Mouse (Mus musculus): Measurements from ENCODE around the gene Brsk1. TPM values are rescaled to one million over a fixed set of nuclear protein-coding genes. Genes with fewer than 3 reads are reported as not detected.

Brsk1 gene
- 2.8 and 14.9 TPM in 2 replicates for polyA plus RNA-seq (2012; rRNA removed; ENCODE audit: low replicate concordance)

DNA sequence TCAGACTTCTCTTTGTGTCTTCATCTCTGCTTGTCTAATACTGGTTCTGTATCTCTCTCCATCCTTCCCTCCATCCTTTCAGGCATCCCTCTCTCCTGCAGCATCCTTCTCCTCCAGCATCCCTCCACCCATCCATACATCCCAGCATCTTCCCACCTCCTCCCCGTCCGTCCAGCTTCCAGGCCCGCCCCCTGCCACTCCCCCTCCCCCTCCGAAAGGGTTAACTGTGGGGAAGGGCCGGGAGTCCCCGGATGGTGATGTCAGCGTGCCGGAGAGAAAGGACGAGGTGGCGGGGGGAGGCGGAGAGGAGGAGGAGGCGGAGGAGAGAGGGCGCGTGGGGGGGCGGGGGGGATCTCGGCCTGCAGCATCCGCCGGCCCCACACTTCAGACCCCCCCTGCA is at the start of gene Brsk1:
TSS of gene Brsk1 (plus strand) at position 218 of the 400 bp plus-strand sequence.

DNA sequence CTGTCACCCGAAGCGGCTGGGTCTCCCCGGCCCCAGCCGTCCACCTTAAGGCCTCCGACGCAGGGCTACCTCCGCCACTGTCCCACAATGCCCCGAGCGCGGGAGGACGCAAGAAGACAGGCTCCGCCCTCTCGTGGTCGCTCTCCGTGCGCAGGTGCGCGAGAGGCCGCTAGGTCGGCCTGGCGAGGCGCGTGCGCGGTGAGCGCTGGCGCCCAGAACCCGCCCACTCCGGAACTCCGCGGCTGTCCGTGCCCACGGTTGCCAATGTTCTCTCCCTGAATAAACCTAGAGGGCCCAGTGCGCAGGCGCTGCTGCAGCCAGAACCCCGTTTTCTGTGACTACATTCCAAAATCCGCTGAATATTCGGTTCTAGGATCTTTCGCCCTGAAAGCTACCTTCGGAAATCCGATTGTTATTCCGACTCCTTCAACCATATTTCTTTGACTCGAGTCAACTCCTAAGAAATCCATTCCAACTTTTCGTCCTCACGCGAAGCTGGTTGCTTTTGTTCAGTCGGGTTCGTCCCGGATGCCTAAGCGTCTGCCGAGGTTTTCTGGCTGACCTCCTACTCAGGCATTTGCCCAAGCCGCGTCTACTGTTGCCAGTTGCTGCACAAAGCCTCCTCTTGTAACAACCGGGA is 31.4 kb upstream of the Brsk1 start, which contains the start of gene Ppp6r1:
TSS of gene Ppp6r1 (minus strand) at position 108 of the 640 bp plus-strand sequence.

DNA sequence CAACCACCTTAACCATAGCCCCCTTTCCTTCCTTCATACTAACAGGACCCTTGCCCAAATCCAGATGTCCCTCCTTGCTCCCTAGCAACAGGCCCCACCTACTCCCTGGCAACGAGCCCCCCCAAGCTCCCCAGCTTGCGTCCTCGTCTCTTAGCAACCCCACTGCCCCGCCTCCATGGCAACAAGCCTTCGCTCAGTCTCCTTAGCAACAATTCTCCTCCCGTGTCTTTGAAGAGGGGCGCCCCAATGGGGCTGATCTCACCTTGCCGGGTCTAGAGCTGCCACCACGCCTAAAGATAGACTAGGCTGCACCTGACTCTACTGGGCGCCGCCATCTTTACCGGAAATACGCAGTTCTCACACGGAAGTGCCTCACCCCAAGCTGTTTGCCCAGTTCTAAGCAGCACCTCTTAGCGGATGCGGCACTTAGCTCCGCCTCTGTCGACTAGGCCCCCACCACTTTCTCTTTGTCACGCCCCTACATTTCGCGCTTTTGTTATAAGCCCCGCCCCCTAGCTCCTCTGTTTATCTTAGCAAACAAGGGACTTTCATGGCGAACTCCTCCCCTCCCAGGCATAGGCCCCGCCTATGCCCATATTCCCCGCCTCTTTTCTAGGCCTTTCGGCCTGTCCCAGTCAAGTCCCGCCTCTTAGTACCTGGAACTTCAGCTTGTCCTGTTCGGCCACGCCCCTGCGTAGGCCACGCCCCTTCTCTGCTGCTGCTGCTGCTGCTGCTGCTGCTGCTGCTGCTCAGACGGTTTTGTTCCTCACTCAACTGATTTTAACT is 5.6 kb upstream of the Brsk1 start, which contains the start of gene Hspbp1:
TSS of gene Hspbp1 (minus strand) at position 437 of the 786 bp plus-strand sequence.

DNA sequence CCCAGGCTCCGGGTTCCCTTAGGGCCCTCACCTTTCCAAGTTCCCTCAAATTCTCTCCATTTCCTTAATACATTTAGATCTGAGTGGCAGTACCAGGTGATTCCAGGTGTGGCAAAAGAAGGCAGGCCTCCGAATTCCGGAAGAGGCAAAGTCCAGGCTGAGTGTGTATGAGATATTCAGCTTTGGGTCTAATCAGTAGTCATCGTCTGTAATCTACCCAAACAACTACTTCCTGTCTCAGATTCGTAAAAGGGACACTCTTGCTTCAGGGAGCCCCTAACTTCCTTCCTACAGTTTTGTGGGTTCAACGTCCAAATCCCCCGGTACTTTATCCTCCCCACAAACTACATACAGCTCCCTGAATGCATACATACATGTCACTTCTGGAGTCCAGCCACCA is 34.8 kb downstream of the Brsk1 start, which contains the start of gene Tmem150b:
TSS of gene Tmem150b (minus strand) at position 81 of the 400 bp plus-strand sequence.

GRCm38 (mm10) chr7:4739544-4740275 is 49.3 kb downstream of the Brsk1 start, which contains the start of gene Kmt5c:
Kmt5c (plus strand) TSS chr7:4740115.

DNA sequence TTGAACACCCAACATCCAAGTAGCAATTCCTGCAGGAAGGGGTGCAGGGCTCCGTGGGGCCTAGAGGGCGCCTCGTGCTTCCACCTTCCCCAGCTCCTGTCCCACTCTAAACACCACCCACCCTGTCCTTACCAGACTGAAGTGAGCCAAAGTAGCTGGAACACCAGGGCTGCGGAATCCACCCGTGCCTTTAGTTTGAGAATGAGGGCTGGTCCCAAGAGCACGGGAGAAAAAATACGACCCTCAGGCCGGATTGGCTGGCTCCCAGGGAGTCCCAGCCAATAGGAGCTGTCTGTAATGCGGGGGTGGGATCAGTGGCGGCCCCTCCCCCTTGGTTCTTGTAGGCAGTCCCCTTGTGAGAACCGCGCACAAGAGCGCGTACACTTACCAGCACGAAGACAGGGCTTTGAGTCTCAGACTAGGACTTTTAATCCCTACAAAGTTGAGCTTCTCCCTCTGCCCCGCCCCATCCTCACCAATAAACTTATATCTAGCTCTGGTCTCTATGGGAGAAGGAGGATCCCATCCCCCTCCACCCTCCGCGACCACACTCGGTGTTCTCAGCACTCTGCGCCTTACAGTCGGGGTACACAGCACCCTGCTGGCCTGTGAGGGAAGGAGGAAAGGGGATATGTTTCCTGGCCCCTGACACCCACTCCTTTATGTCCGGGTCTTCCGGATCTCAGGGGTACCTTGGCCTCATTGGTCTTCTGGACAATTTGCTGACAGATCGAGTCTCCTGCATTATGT is 62.6 kb downstream of the Brsk1 start, which contains the start of gene Cox6b2:
TSS of gene Cox6b2 (minus strand) at position 274 of the 750 bp plus-strand sequence.

Other genes starting within 250 kb of the Brsk1 start
- gene Rdh13, start 245.0 kb upstream of the Brsk1 start, polyA plus RNA-seq (2012; rRNA removed; ENCODE audit: low replicate concordance) = 15.7 and 23.9 TPM in 2 replicates
- 1.5 and 11.2 TPM in 2 replicates for gene Eps8l1, start 229.9 kb upstream of the Brsk1 start, polyA plus RNA-seq (2012; rRNA removed; ENCODE audit: low replicate concordance)
- gene Ppp1r12c, start 188.9 kb upstream of the Brsk1 start, polyA plus RNA-seq (2012; rRNA removed; ENCODE audit: low replicate concordance) = 64.3 and 145 TPM in 2 replicates
- 0.43 and 3.1 TPM in 2 replicates for gene Tnnt1, start 174.2 kb upstream of the Brsk1 start, polyA plus RNA-seq (2012; rRNA removed; ENCODE audit: low replicate concordance)
- 2.8 and 4.5 TPM in 2 replicates for gene Tnni3, start 166.4 kb upstream of the Brsk1 start, polyA plus RNA-seq (2012; rRNA removed; ENCODE audit: low replicate concordance)
- 3.1 and 6.7 TPM in 2 replicates for gene Dnaaf3, start 158.2 kb upstream of the Brsk1 start, polyA plus RNA-seq (2012; rRNA removed; ENCODE audit: low replicate concordance)
- gene Syt5, start 143.1 kb upstream of the Brsk1 start, polyA plus RNA-seq (2012; rRNA removed; ENCODE audit: low replicate concordance) = 0.30 and 0.50 TPM in 2 replicates
- gene Ptprh, start 86.6 kb upstream of the Brsk1 start, polyA plus RNA-seq (2012; rRNA removed; ENCODE audit: low replicate concordance) = 0.59 TPM in 1 of 2 replicates, not detected in the other
- gene Tmem86b, start 59.2 kb upstream of the Brsk1 start, polyA plus RNA-seq (2012; rRNA removed; ENCODE audit: low replicate concordance) = 9.6 and 15.2 TPM in 2 replicates
- 77.9 and 140 TPM in 2 replicates for gene Ppp6r1, start 31.6 kb upstream of the Brsk1 start, polyA plus RNA-seq (2012; rRNA removed; ENCODE audit: low replicate concordance)
- 36.3 and 51.8 TPM in 2 replicates for gene Hspbp1, start 5.5 kb upstream of the Brsk1 start, polyA plus RNA-seq (2012; rRNA removed; ENCODE audit: low replicate concordance)
- 1.5 and 1.7 TPM in 2 replicates for gene Tmem150b, start 34.6 kb downstream of the Brsk1 start, polyA plus RNA-seq (2012; rRNA removed; ENCODE audit: low replicate concordance)
- gene Kmt5c, start 49.5 kb downstream of the Brsk1 start, polyA plus RNA-seq (2012; rRNA removed; ENCODE audit: low replicate concordance) = 69.5 and 121 TPM in 2 replicates
- 20.8 and 97.5 TPM in 2 replicates for gene Cox6b2, start 62.5 kb downstream of the Brsk1 start, polyA plus RNA-seq (2012; rRNA removed; ENCODE audit: low replicate concordance)
- not detected in 2 replicates for gene Fam71e2, start 80.7 kb downstream of the Brsk1 start, polyA plus RNA-seq (2012; rRNA removed; ENCODE audit: low replicate concordance)
- gene Il11, start 92.3 kb downstream of the Brsk1 start, polyA plus RNA-seq (2012; rRNA removed; ENCODE audit: low replicate concordance) = 0.11 and 0.45 TPM in 2 replicates
- gene Tmem190, start 92.3 kb downstream of the Brsk1 start, polyA plus RNA-seq (2012; rRNA removed; ENCODE audit: low replicate concordance) = not detected in 2 replicates
- 13.9 and 33.7 TPM in 2 replicates for gene Tmem238, start 99.1 kb downstream of the Brsk1 start, polyA plus RNA-seq (2012; rRNA removed; ENCODE audit: low replicate concordance)
- gene Rpl28, start 102.3 kb downstream of the Brsk1 start, polyA plus RNA-seq (2012; rRNA removed; ENCODE audit: low replicate concordance) = 303 and 400 TPM in 2 replicates
- 249 and 346 TPM in 2 replicates for gene Ube2s, start 122.0 kb downstream of the Brsk1 start, polyA plus RNA-seq (2012; rRNA removed; ENCODE audit: low replicate concordance)
- gene Shisa7, start 154.1 kb downstream of the Brsk1 start, polyA plus RNA-seq (2012; rRNA removed; ENCODE audit: low replicate concordance) = 0.04 and 0.87 TPM in 2 replicates
- gene Isoc2b, start 179.7 kb downstream of the Brsk1 start, polyA plus RNA-seq (2012; rRNA removed; ENCODE audit: low replicate concordance) = 22.3 and 43.4 TPM in 2 replicates
- 43.3 and 99.8 TPM in 2 replicates for gene Isoc2a, start 186.5 kb downstream of the Brsk1 start, polyA plus RNA-seq (2012; rRNA removed; ENCODE audit: low replicate concordance)
- 0.09 and 0.67 TPM in 2 replicates for gene Gm36210, start 215.9 kb downstream of the Brsk1 start, polyA plus RNA-seq (2012; rRNA removed; ENCODE audit: low replicate concordance)
- 8.7 and 16.0 TPM in 2 replicates for gene Zfp628, start 224.6 kb downstream of the Brsk1 start, polyA plus RNA-seq (2012; rRNA removed; ENCODE audit: low replicate concordance)
- gene Nat14, start 231.4 kb downstream of the Brsk1 start, polyA plus RNA-seq (2012; rRNA removed; ENCODE audit: low replicate concordance) = 3.0 and 16.9 TPM in 2 replicates
- 17.4 and 38.7 TPM in 2 replicates for gene Ssc5d, start 235.2 kb downstream of the Brsk1 start, polyA plus RNA-seq (2012; rRNA removed; ENCODE audit: low replicate concordance)